Mouse (Mus musculus): ENCODE results near the gene Map6d1.

Gene Map6d1

GRCm38 (mm10) chr16:20191161-20191882 lies 49.8 kb downstream of the Map6d1 start:
- no peak for DNase-seq (ENCODE audit: low spot score in 2 of 2)

- DNase-seq (ENCODE audit: low spot score in 2 of 2): no peak
Observed at GRCm38 (mm10) chr16:20185368-20185767, 55.8 kb downstream of the Map6d1 start.

Measured in right cerebral cortex, postnatal 36 days (tissue).